Mouse (Mus musculus) cerebellum, adult (tissue): Measurements from ENCODE around the gene Reep3.
A peak's percentile ranks its signal among the peaks of the same experiment; 100 is the strongest.
"Not testable (repeated sequence)": the region's sequence is repeated elsewhere in the genome, so short reads cannot be mapped to it uniquely, and the experiment has no call there.

ENCODE experiments used
- ATAC-seq: cut with Nextera tagmentation; 2 replicates; pipeline ENCODE4 v1.9.2; 2017; ENCODE audit warnings: mild to moderate bottlenecking, moderate library complexity, mixed read lengths; ENCODE audit not compliant: insufficient number of reproducible peaks, low FRiP score, low TSS enrichment

Gene Reep3

GRCm38 (mm10) chr10:67096621-67097436 lies at the start of gene Reep3:
Gene Reep3 (minus strand): TSS chr10:67096945.
- ATAC-seq = peak; percentile 36

- ATAC-seq = no peak
Measured at GRCm38 (mm10) chr10:67145623-67146022, 48.9 kb upstream of the Reep3 start.

GRCm38 (mm10) chr10:67144269-67144668 lies 47.5 kb upstream of the Reep3 start:
- ATAC-seq = no peak

GRCm38 (mm10) chr10:67143661-67144060 lies 46.9 kb upstream of the Reep3 start:
- ATAC-seq = no peak

- no peak for ATAC-seq
Measured at GRCm38 (mm10) chr10:67137437-67137836, 40.7 kb upstream of the Reep3 start.

- ATAC-seq = no peak
Measured at GRCm38 (mm10) chr10:67134322-67134721, 37.6 kb upstream of the Reep3 start.

- ATAC-seq = no peak
Measured at GRCm38 (mm10) chr10:67131709-67132108, 35.0 kb upstream of the Reep3 start.

- peak; percentile 75 for ATAC-seq
Measured at GRCm38 (mm10) chr10:67129531-67129930, 32.8 kb upstream of the Reep3 start.

- ATAC-seq = peak; percentile 60; the same call in 1 of the 2 replicates
Measured at GRCm38 (mm10) chr10:67126859-67127758, 30.4 kb upstream of the Reep3 start.

GRCm38 (mm10) chr10:67126061-67126858 lies 29.5 kb upstream of the Reep3 start:
- no peak for ATAC-seq

GRCm38 (mm10) chr10:67124156-67124555 lies 27.4 kb upstream of the Reep3 start:
- ATAC-seq = no peak

GRCm38 (mm10) chr10:67123756-67124155 lies 27.0 kb upstream of the Reep3 start:
- no peak for ATAC-seq

- no peak for ATAC-seq
Measured at GRCm38 (mm10) chr10:67120640-67121039, 23.9 kb upstream of the Reep3 start.

- ATAC-seq = no peak
Measured at GRCm38 (mm10) chr10:67120180-67120579, 23.4 kb upstream of the Reep3 start.

GRCm38 (mm10) chr10:67119291-67119690 lies 22.5 kb upstream of the Reep3 start:
- ATAC-seq = no peak

GRCm38 (mm10) chr10:67116251-67116650 lies 19.5 kb upstream of the Reep3 start:
- peak; percentile 74 for ATAC-seq

- 0 out of 2 replicates have a peak, but pooled peaks have one; percentile 36 for ATAC-seq
Measured at GRCm38 (mm10) chr10:67115666-67116091, 18.9 kb upstream of the Reep3 start.

GRCm38 (mm10) chr10:67115115-67115514 lies 18.4 kb upstream of the Reep3 start:
- ATAC-seq = no peak

GRCm38 (mm10) chr10:67113833-67114232 lies 17.1 kb upstream of the Reep3 start:
- ATAC-seq = no peak

GRCm38 (mm10) chr10:67112967-67113366 lies 16.2 kb upstream of the Reep3 start:
- ATAC-seq = not testable (repeated sequence)
